Mouse (Mus musculus): ENCODE results near the gene Tnfaip6. TPM values are rescaled to one million over a fixed set of nuclear protein-coding genes. Genes with fewer than 3 reads are reported as not detected.

Gene Tnfaip6
- polyA plus RNA-seq, 1 experiment, result 21.6 TPM

DNA sequence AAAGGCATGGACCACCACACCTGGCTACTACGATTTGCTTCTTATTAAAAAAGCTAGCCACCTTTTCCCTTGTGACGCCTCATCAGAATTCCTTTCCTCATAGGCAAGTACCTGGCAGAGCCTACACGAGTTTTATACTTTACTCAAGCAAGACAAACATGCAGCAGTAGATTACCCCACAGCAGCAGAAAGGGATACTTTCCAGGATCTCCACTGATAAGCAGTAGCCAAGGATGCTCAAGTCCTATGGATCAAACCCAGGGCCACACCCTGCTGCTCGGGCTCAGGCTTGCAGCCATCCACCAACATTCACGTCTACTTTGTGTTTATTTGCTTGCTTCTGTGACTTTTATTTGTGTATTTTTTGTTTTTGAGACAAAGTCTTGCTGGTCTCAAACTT, 8.2 kb downstream of the Tnfaip6 start:
- H3K4me1 ChIP-seq (ENCODE audit: control insufficient read depth, insufficient read depth, low read length), result no peaks in the 10 kb centered on the region
- no peak overlapping the region for H3K4me3 ChIP-seq (ENCODE audit: insufficient read depth, low read length)
- no peak overlapping the region for H3K27ac ChIP-seq (ENCODE audit: insufficient read depth, low read length)
- no peak for TF ChIP-seq POLR2A (IDR thresholded peaks at IDR 0.05; ENCODE audit: low read depth, low read length)
- TF ChIP-seq CTCF (IDR thresholded peaks at IDR 0.05; ENCODE audit: borderline replicate concordance, insufficient read depth, low read length), result no peak

DNA sequence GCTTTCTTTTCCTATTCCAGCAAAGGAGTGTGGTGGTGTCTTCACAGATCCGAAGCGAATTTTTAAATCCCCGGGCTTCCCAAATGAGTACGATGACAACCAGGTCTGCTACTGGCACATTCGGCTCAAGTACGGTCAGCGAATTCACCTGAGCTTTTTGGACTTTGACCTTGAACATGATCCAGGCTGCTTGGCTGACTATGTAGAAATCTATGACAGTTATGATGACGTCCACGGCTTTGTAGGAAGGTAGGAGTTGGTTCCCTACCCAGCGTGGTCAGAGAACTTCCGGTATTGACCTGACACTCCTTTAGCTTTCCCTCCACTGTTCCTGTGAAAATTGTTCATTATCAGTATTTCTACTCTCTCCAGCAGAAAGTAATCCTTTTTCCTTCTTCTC, 13.0 kb downstream of the Tnfaip6 start:
- Histone ChIP-seq H3K27ac (ENCODE audit: insufficient read depth, low read length) (no peak overlapping the region), H3K4me1 (ENCODE audit: control insufficient read depth, insufficient read depth, low read length) (no peaks in the 10 kb centered on the region), H3K4me3 (ENCODE audit: insufficient read depth, low read length) (no peak overlapping the region)
- no peak for TF ChIP-seq CTCF (IDR thresholded peaks at IDR 0.05; ENCODE audit: borderline replicate concordance, insufficient read depth, low read length)
- TF ChIP-seq POLR2A (IDR thresholded peaks at IDR 0.05; ENCODE audit: low read depth, low read length), result no peak

GRCm38 (mm10) chr2:52052335-52052734, 14.5 kb downstream of the Tnfaip6 start:
- Histone ChIP-seq H3K4me3 (ENCODE audit: insufficient read depth, low read length) (no peak overlapping the region), H3K4me1 (ENCODE audit: control insufficient read depth, insufficient read depth, low read length) (no peaks in the 10 kb centered on the region), H3K27ac (ENCODE audit: insufficient read depth, low read length) (no peak overlapping the region)
- TF ChIP-seq POLR2A (IDR thresholded peaks at IDR 0.05; ENCODE audit: low read depth, low read length) (no peak), CTCF (IDR thresholded peaks at IDR 0.05; ENCODE audit: borderline replicate concordance, insufficient read depth, low read length) (no peak)

- TF ChIP-seq POLR2A (IDR thresholded peaks at IDR 0.05; ENCODE audit: low read depth, low read length) (no peak), CTCF (IDR thresholded peaks at IDR 0.05; ENCODE audit: borderline replicate concordance, insufficient read depth, low read length) (no peak)
- Histone ChIP-seq H3K4me3 (ENCODE audit: insufficient read depth, low read length) (no peak overlapping the region), H3K27ac (ENCODE audit: insufficient read depth, low read length) (no peak overlapping the region), H3K4me1 (ENCODE audit: control insufficient read depth, insufficient read depth, low read length) (no peaks in the 10 kb centered on the region)
These were observed 15.7 kb downstream of the Tnfaip6 start for GRCm38 (mm10) chr2:52053502-52053901.

DNA sequence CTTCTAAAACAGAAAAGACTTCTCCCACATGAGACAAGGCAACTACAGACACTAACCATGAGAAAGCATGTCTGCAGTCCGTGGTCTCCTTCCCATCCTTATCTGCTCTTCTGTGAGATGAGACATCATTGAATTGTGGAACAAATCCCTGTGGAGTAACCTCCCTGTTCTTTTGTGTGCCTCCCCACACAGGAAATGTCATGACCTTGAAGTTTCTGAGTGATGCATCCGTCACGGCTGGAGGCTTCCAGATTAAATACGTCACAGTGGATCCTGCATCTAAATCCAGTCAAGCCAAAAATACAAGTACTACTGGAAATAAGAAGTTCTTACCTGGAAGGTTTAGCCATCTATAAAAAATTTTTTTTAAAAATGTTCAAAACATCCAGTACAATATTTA, 17.8 kb downstream of the Tnfaip6 start:
- no peak for TF ChIP-seq CTCF (IDR thresholded peaks at IDR 0.05; ENCODE audit: borderline replicate concordance, insufficient read depth, low read length)
- no peak for TF ChIP-seq POLR2A (IDR thresholded peaks at IDR 0.05; ENCODE audit: low read depth, low read length)
- no peak overlapping the region for H3K4me3 ChIP-seq (ENCODE audit: insufficient read depth, low read length)
- no peak overlapping the region for H3K27ac ChIP-seq (ENCODE audit: insufficient read depth, low read length)
- no peaks in the 10 kb centered on the region for H3K4me1 ChIP-seq (ENCODE audit: control insufficient read depth, insufficient read depth, low read length)

- Histone ChIP-seq H3K4me3 (ENCODE audit: insufficient read depth, low read length) (no peak overlapping the region), H3K27ac (ENCODE audit: insufficient read depth, low read length) (no peak overlapping the region), H3K4me1 (ENCODE audit: control insufficient read depth, insufficient read depth, low read length) (no peaks in the 10 kb centered on the region)
- no peak for TF ChIP-seq CTCF (IDR thresholded peaks at IDR 0.05; ENCODE audit: borderline replicate concordance, insufficient read depth, low read length)
- no peak for TF ChIP-seq POLR2A (IDR thresholded peaks at IDR 0.05; ENCODE audit: low read depth, low read length)
These were observed 19.3 kb downstream of the Tnfaip6 start for GRCm38 (mm10) chr2:52057099-52057498.

DNA sequence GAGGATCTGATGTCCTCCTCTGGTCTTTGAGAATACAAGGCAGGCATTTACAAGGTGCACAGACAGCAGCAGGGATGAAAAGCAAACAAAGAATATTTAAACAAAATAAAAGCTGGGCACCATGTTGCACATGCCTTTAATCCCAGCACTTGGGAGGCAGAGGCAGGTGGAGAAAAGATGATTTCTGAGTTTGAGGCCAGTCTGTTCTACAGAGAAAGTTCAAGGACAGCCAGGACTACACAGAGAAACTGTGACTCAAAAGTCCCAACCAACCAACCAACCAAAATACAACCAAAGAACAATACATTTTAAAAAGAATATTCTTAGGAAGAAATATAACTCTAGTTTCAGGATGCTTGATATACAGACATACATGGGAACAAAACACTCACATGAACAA, 19.9 kb downstream of the Tnfaip6 start:
- H3K4me1 ChIP-seq (ENCODE audit: control insufficient read depth, insufficient read depth, low read length), result no peaks in the 10 kb centered on the region
- H3K4me3 ChIP-seq (ENCODE audit: insufficient read depth, low read length), result no peak overlapping the region
- TF ChIP-seq CTCF (IDR thresholded peaks at IDR 0.05; ENCODE audit: borderline replicate concordance, insufficient read depth, low read length), result no peak
- TF ChIP-seq POLR2A (IDR thresholded peaks at IDR 0.05; ENCODE audit: low read depth, low read length), result no peak
- no peak overlapping the region for H3K27ac ChIP-seq (ENCODE audit: insufficient read depth, low read length)

- Histone ChIP-seq H3K4me3 (ENCODE audit: insufficient read depth, low read length) (no peak overlapping the region), H3K27ac (ENCODE audit: insufficient read depth, low read length) (no peak overlapping the region), H3K4me1 (ENCODE audit: control insufficient read depth, insufficient read depth, low read length) (no peaks in the 10 kb centered on the region)
- TF ChIP-seq CTCF (IDR thresholded peaks at IDR 0.05; ENCODE audit: borderline replicate concordance, insufficient read depth, low read length), result no peak
These were observed 30.8 kb downstream of the Tnfaip6 start for GRCm38 (mm10) chr2:52068641-52069040.

- Histone ChIP-seq H3K4me3 (ENCODE audit: insufficient read depth, low read length) (no peak overlapping the region), H3K4me1 (ENCODE audit: control insufficient read depth, insufficient read depth, low read length) (no peaks in the 10 kb centered on the region), H3K27ac (ENCODE audit: insufficient read depth, low read length) (no peak overlapping the region)
- no peak for TF ChIP-seq CTCF (IDR thresholded peaks at IDR 0.05; ENCODE audit: borderline replicate concordance, insufficient read depth, low read length)
- TF ChIP-seq POLR2A (IDR thresholded peaks at IDR 0.05; ENCODE audit: low read depth, low read length), result no peak
These were observed 33.0 kb downstream of the Tnfaip6 start for GRCm38 (mm10) chr2:52070816-52071215.

GRCm38 (mm10) chr2:52071241-52071991, 33.6 kb downstream of the Tnfaip6 start:
- no peak overlapping the region for H3K4me3 ChIP-seq (ENCODE audit: insufficient read depth, low read length)
- H3K27ac ChIP-seq (ENCODE audit: insufficient read depth, low read length), result no peak overlapping the region
- no peaks in the 10 kb centered on the region for H3K4me1 ChIP-seq (ENCODE audit: control insufficient read depth, insufficient read depth, low read length)
- TF ChIP-seq CTCF (IDR thresholded peaks at IDR 0.05; ENCODE audit: borderline replicate concordance, insufficient read depth, low read length), result no peak
- no peak for TF ChIP-seq POLR2A (IDR thresholded peaks at IDR 0.05; ENCODE audit: low read depth, low read length)

Data from embryonic fibroblast, embryonic 13.5 days (primary cell).